Mouse (Mus musculus): ENCODE measurements around the gene Gpc6.
A peak's percentile ranks its signal among the peaks of the same experiment; 100 is the strongest.

Gpc6 gene

GRCm38 (mm10) chr14:117061527-117061926 lies 136.4 kb downstream of the Gpc6 start:
- no peak for DNase-seq (ENCODE audit: low read depth)

GRCm38 (mm10) chr14:117068179-117068578 lies 143.1 kb downstream of the Gpc6 start:
- no peak for DNase-seq (ENCODE audit: low read depth)

- no peak for DNase-seq (ENCODE audit: low read depth)
Observed at GRCm38 (mm10) chr14:117070470-117071085, 145.5 kb downstream of the Gpc6 start.

- DNase-seq (ENCODE audit: low read depth) = no peak
Observed at GRCm38 (mm10) chr14:117093586-117093985, 168.5 kb downstream of the Gpc6 start.

GRCm38 (mm10) chr14:117106900-117107299 lies 181.8 kb downstream of the Gpc6 start:
- DNase-seq (ENCODE audit: low read depth) = no peak

- peak; percentile 16 for DNase-seq (ENCODE audit: low read depth)
Observed at GRCm38 (mm10) chr14:117113153-117113552, 188.0 kb downstream of the Gpc6 start.

- no peak for DNase-seq (ENCODE audit: low read depth)
Observed at GRCm38 (mm10) chr14:117122036-117122435, 196.9 kb downstream of the Gpc6 start.

GRCm38 (mm10) chr14:117130334-117130733 lies 205.2 kb downstream of the Gpc6 start:
- no peak for DNase-seq (ENCODE audit: low read depth)

GRCm38 (mm10) chr14:117131324-117131723 lies 206.2 kb downstream of the Gpc6 start:
- no peak for DNase-seq (ENCODE audit: low read depth)

GRCm38 (mm10) chr14:117141077-117141848 lies 216.1 kb downstream of the Gpc6 start:
- no peak for DNase-seq (ENCODE audit: low read depth)

- no peak for DNase-seq (ENCODE audit: low read depth)
Observed at GRCm38 (mm10) chr14:117146089-117146488, 221.0 kb downstream of the Gpc6 start.

GRCm38 (mm10) chr14:117146665-117147064 lies 221.6 kb downstream of the Gpc6 start:
- DNase-seq (ENCODE audit: low read depth) = no peak

- no peak for DNase-seq (ENCODE audit: low read depth)
Observed at GRCm38 (mm10) chr14:117151621-117152020, 226.5 kb downstream of the Gpc6 start.

- no peak for DNase-seq (ENCODE audit: low read depth)
Observed at GRCm38 (mm10) chr14:117155884-117156465, 230.9 kb downstream of the Gpc6 start.

- DNase-seq (ENCODE audit: low read depth) = no peak
Observed at GRCm38 (mm10) chr14:117157426-117157825, 232.3 kb downstream of the Gpc6 start.

GRCm38 (mm10) chr14:117166350-117166749 lies 241.2 kb downstream of the Gpc6 start:
- no peak for DNase-seq (ENCODE audit: low read depth)

- DNase-seq (ENCODE audit: low read depth) = no peak
Observed at GRCm38 (mm10) chr14:117193364-117193763, 268.2 kb downstream of the Gpc6 start.

GRCm38 (mm10) chr14:117202012-117202411 lies 276.9 kb downstream of the Gpc6 start:
- DNase-seq (ENCODE audit: low read depth) = peak; percentile 11

- no peak for DNase-seq (ENCODE audit: low read depth)
Observed at GRCm38 (mm10) chr14:117203960-117204359, 278.8 kb downstream of the Gpc6 start.

- no peak for DNase-seq (ENCODE audit: low read depth)
Observed at GRCm38 (mm10) chr14:117214373-117214772, 289.3 kb downstream of the Gpc6 start.

- DNase-seq (ENCODE audit: low read depth) = peak; percentile 36
Observed at GRCm38 (mm10) chr14:117226920-117227319, 301.8 kb downstream of the Gpc6 start.

GRCm38 (mm10) chr14:117230476-117230875 lies 305.4 kb downstream of the Gpc6 start:
- no peak for DNase-seq (ENCODE audit: low read depth)

- no peak for DNase-seq (ENCODE audit: low read depth)
Observed at GRCm38 (mm10) chr14:117238226-117238625, 313.1 kb downstream of the Gpc6 start.

Data from fibroblast of lung, adult 2 months (primary cell).